Mouse (Mus musculus) right cerebral cortex, postnatal 4 days (tissue): ENCODE measurements around the gene Slco3a1.
"Not testable (repeated sequence)": the region's sequence is repeated elsewhere in the genome, so short reads cannot be mapped to it uniquely, and the experiment has no call there.

Experiments used
- DNase-seq: peaks from one replicate; pipeline ENCODE4 v3.0.0-alpha.2; 2022

Gene Slco3a1

GRCm38 (mm10) chr7:74423928-74424850, 130.4 kb downstream of the Slco3a1 start:
- DNase-seq, result no peak

DNA sequence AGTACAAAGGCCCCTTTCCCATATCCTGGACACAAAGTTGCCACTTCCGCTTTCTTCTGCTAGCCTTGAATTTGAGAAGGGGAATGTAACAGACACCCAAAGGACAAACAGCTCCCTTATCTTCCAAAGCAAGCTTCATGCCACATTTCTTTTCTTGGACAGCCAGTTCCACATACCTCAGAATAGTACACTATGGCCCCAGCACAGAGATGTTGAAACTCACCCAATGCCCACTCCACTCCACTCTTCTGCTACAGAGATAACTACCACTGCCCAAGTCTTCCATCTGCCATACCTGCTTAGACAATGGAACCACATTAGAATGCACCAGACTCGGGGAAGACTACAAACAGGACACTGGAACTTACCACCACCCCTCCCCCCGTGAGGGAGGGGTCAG, 131.3 kb downstream of the Slco3a1 start:
- DNase-seq, result no peak

DNA sequence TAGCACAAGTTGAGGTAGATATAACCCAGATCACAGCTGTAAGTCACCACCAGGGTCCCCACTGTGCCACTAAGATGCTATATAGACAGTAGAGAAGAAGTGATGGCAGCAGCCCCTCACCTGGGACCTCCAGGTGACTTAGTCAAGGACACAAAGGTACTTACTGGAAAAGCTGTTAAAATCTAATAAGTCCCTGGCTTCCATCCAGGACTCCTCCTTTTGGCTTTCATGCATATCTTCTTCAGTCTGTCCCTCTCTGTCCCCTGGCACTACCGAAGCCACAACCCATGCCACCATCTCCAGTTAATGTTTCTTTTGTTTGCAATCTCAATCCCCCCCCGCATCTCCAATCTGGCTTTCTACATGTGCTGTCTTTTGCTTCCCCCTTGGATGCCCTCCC, 131.8 kb downstream of the Slco3a1 start:
- DNase-seq, result no peak

GRCm38 (mm10) chr7:74422002-74422401, 132.6 kb downstream of the Slco3a1 start:
- no peak for DNase-seq

DNA sequence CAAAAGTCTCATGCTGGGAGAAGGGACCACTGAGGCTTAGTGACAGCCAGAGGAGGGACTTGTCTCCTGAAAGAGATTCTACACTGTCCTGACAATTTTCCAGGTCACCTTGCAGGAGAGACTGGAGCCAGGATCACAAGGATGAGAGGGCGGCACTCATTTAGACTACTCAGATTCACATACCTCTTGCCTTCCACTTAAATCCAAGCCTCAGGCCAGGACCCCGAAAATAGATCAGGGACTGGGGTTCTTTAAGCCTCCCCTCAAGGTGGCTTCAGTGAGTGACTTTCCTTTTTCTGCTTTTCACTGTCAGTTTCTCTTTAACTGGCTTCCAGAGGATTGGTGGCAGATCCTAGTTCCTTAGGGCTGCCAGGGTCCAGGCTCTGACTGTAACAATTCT, 133.0 kb downstream of the Slco3a1 start:
- no peak for DNase-seq

- DNase-seq, result no peak
Measured at GRCm38 (mm10) chr7:74419706-74420105, 134.9 kb downstream of the Slco3a1 start.

DNA sequence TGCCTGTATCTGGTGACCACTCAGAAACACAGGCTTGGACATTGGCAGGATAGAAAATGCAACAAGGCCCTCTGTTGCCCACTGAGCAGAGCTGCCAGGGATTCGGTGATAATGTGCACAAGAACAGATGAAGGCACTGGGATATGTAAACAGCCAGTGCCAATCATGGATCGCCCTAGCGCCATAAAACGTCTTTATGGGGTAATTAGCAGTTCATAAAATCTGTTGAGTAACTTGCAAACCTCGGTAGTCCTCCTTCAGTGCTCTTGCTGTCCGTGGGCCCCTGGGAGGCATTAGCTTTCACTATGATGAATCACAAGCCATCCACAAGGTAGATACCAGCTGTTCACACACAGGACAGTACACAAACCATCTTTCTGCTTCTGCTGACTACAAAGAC, 137.6 kb downstream of the Slco3a1 start:
- DNase-seq, result no peak

GRCm38 (mm10) chr7:74415241-74415640, 139.3 kb downstream of the Slco3a1 start:
- no peak for DNase-seq

DNA sequence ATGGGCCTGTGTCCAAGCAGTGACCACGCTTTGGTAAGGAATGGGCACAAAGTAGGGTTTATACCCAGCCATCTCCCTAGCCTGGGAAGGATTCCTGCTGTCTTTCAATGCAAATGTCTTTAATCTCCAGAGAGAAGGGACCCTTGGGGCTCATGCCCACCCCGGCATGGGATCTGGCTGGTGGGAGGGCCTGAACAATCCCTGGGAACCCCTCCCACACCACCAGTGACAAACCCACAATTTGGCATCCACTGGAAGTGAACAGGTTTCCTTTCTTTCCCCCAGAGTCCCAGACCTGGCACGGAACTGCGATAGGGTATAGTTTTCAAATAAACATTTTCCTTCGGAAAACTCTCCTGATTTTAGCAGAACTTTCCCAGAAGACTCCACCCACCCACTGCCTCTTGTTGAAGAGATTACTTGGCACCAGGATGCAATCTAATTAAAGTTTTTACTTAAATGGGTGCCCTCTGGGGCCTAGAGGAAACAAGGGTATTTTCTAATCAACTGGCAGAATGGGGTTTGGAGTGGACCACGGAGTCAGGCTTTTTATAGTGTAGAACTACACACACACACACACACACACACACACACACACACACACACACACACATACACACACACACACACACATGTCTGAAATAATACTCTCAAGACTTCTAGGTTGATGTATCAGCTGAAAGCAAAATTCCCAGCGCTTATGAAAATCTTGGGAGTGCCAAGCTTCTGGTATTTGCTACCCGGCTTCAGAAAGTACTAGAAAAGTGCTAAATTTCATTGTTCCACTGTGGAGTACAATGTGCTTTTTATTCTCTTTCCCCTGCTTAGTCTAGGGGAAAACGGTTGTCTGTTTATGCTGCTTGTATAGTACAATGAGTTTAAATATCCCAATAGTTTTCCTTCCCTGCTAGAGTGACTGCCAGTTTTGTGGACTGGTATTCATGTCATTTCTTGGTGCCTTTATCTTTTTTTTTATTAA, 140.6 kb downstream of the Slco3a1 start:
- DNase-seq, result no peak

DNA sequence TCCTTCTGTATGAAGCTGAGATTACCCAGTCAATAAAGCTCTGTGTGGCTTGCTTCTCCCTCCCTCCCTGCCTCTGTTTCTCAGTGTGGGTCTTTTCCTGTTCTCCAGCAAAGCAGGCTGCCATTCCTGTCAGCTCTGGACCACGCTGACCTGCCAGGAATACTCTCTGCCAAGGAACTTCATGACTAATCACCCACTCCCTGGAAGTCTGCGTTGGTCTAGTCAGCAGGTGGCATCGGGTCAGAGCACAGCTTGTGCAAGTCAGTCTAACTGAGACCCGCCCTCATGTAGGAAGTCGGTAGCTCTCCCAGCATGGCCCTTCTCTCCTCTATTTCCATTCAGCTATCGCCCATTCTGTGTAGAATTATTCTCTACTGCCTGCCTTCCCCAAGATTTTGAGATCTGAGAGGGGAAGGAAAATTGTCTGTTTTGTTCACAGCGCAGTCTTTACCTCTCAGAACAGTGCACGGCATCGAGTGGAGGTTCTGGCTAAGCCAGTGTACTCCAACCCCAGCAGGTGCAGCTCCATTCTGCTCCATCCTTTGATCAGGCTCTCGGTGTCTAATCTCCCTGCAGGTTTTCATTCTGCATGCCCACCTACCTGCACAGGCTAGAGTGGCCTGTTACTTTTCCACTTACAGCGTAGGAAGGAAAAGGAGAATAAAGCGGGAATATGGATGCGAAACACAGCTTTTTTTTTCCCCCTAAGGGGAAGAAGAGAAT, 145.8 kb downstream of the Slco3a1 start:
- DNase-seq, result no peak

DNA sequence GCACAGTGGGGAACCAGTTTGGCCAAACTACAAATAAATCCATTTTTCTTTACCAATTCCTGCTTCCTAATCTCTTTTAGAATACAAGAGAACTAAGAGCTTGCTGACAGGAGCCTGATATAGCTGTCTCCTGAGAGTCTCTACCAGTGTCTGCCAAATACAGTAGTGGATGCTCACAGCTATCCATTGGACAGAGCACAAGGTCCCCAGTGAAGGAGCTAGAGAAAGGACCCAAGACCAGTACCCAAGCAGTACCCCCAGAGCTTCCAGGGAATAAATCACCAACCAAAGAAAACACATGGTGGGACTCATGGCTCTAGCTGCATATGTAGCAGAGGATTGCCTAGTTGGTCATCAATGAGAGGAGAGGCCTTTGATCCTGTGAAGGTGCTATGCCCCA, 146.7 kb downstream of the Slco3a1 start:
- DNase-seq, result not testable (repeated sequence)

DNA sequence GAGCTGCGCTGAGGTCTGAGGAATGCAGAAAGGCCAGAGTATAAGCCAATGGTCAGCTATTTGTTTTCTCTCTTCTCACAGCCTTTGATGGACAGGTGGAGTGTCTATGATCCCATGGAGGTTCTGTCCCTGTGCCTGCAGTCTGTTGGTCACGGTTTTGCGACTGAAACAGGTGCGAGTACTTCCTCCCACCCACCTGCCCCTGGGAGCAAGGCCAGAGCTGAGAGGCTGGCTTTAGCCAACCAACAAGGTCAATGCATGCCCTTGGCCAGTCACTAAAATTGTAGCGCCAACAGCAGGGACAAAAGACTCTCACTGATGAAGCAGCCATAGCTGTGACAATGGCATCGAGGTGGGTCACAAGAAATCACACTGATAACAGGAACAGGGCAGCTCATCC, 154.9 kb downstream of the Slco3a1 start:
- no peak for DNase-seq

- no peak for DNase-seq
Measured at GRCm38 (mm10) chr7:74399154-74399553, 155.4 kb downstream of the Slco3a1 start.

DNA sequence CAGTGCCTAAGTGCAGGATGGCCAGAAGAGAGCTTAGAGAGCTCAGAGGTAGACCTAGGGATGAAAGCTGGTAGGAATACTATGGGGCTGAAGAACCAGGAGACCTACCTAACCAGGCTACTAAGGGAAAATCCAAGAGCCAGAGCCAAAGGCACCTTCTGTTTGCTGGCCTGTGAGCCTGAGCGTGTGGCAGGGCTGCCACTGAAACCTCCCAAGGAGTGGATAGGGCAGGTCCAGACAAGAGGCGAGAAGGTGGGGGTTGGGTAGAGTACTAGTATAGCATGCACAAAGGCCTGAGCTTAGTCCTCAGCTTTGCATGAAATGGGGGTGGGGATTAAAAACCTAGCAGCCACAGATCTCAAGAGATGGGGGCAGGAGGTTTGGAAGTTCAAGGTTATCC, 156.3 kb downstream of the Slco3a1 start:
- no peak for DNase-seq

GRCm38 (mm10) chr7:74391451-74391873, 163.1 kb downstream of the Slco3a1 start:
- DNase-seq, result no peak

DNA sequence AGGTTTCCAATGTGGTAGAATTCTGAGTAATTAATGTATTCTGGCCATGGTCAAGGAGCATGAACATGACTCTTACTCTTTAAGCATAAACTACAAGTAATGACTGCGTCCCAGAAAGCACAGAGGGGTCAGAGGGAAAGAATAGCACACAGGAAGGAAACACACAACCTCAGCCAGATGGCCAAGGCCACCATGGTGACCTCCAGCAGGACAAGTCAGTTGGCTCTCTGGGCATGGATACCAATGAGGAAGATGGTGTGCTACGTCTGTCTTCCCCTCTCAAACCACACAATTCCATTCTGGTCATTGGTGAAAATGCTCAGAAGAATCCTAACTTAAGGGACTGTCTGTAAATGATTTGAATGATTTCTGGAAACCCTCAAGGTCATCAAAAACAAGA, 165.0 kb downstream of the Slco3a1 start:
- DNase-seq, result no peak

DNA sequence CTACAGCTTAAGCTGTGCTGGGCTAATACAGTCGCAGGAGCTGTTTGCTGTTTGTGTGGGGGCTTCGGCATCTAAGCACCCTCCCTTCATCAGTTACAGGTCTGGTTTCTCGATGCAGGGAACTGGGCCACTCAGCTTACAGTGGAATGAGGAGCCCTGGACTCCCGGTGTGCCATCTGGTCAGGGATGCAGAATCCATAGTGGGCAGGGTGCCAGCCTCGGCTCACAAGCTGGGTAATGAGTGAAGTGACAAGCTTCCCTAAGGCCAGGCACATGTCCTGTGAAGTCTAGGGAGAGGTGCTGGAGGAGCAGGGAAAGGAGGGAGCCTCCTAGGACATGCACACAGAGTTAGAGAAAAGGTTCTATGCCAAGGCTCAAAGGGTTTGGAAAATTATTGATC, 168.3 kb downstream of the Slco3a1 start:
- DNase-seq, result peak; percentile 62

- DNase-seq, result no peak
Measured at GRCm38 (mm10) chr7:74383040-74383666, 171.4 kb downstream of the Slco3a1 start.

DNA sequence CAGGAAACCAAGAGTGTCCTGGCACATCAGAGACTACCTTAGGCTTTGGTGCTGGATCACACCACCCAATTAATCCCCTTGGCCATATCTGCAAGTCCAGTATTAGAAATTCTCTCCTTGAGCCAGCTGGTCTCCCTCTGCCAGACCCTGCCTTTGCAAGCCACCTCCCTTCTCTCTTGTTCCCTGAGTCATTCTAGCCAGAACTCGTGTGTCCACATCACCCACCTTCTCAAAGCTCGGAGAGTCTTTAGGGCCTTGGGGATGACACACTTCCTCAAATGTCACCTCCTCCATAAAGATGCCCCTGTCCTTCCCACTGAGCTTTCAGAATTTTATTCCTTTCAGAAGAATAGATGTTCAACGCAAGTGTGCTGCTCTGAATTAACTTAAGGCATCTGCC, 172.3 kb downstream of the Slco3a1 start:
- DNase-seq, result no peak

- DNase-seq, result no peak
Measured at GRCm38 (mm10) chr7:74381881-74382281, 172.7 kb downstream of the Slco3a1 start.

DNA sequence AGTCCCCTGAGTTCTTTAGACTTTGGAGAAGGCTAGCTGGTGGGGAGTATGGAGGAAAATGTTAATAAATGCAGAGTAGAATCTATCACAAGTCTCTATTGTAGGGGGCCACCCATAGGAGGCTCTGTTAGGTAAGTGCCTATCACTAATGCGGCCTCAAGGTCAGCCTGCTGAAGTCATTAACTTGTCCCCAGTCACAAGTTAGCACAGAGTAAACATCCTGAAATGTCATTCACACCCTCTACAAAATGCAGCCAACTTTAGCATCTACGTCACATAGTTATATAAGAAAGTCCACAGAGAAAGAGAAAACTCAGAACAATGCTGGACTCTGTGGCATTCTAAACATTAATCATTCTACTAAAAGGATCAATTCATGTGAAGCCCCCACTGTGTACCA, 173.5 kb downstream of the Slco3a1 start:
- no peak for DNase-seq

DNA sequence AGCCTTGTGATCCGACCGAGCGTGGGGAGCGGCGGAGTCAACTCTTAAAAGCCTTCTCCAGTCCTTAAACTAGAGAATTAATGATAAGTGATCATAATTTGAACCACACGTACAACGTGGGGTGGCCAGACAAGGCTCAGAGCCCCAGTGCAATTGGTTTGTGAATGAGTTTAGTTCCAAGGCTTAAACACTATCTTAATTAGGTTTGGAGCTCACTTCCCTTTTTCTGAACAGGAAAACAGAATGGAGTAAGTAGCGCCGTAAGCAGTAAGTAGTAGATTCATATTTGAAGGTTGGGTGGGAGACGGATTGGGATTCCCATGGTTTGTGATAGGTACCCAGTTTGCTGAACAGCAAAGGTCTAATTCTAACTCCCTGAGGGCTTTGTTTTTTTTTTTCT, 176.7 kb downstream of the Slco3a1 start:
- no peak for DNase-seq
